Mouse (Mus musculus) heart, embryonic 15.5 days (tissue): ENCODE measurements around the gene Neurl1b. TPM values are rescaled to one million over a fixed set of nuclear protein-coding genes. Genes with fewer than 3 reads are reported as not detected.

ENCODE experiments used
- ATAC-seq: fragments of 200-750 bp; cut with Nextera tagmentation; replicated peaks from 2 replicates; pipeline ENCODE4 v1.8.0; 2017; ENCODE audit warnings: low read depth, moderate TSS enrichment; ENCODE audit not compliant: insufficient number of reproducible peaks, insufficient read depth, low FRiP score
- H3K27ac ChIP-seq: fragments of 300-500 bp; sonication (generic); 2 replicates; pipeline ENCODE4 v1.5.1; 2015; ENCODE audit warnings: mild to moderate bottlenecking, inconsistent platforms
- H3K27me3 ChIP-seq: fragments of 300-500 bp; sonication (generic); 2 replicates; pipeline ENCODE4 v1.6.1; 2015; ENCODE audit warnings: inconsistent platforms
- H3K36me3 ChIP-seq: fragments of 300-500 bp; sonication (generic); 2 replicates; pipeline ENCODE4 v1.6.1; 2015; ENCODE audit warnings: mild to moderate bottlenecking, inconsistent platforms
- H3K4me1 ChIP-seq: fragments of 300-500 bp; sonication (generic); replicated peaks from 2 replicates; pipeline ENCODE4 v1.6.1; 2015; ENCODE audit warnings: inconsistent platforms
- H3K4me2 ChIP-seq: fragments of 300-500 bp; sonication (generic); 2 replicates; pipeline ENCODE4 v1.6.1; 2015; ENCODE audit warnings: inconsistent platforms, mild to moderate bottlenecking, moderate library complexity
- H3K4me3 ChIP-seq: fragments of 300-500 bp; sonication (generic); 2 replicates; pipeline ENCODE4 v1.5.1; 2015; ENCODE audit warnings: mild to moderate bottlenecking, inconsistent platforms
- H3K9ac ChIP-seq: fragments of 300-500 bp; sonication (generic); 2 replicates; pipeline ENCODE4 v1.6.1; 2015; ENCODE audit warnings: mild to moderate bottlenecking, inconsistent platforms
- H3K9me3 ChIP-seq: fragments of 300-500 bp; sonication (generic); replicated peaks from 2 replicates; pipeline ENCODE4 v1.6.1; 2016; ENCODE audit warnings: inconsistent platforms
- WGBS: fragments of 180-500 bp; shearing (Covaris S2); methylation state at CpG from one replicate; pipeline ENCODE4 v1.1.7; 2015; ENCODE audit warnings: mixed read lengths; 5-methylcytosine and 5-hydroxymethylcytosine counted together
- polyA plus RNA-seq: library from polyadenylated mRNA; unstranded; fragments of >200 nt; fragmentation: Nextera tagmentation; extraction: Ambion mirVana; gene quantifications from 2 replicates; pipeline ENCODE4 v1.2.1, GENCODE M21; 2015

Neurl1b gene
- polyA plus RNA-seq, 1 experiment from 2014 or later: 2.7 TPM

- ATAC-seq: no peak
- peaks cover 46% of the 10 kb centered on the region for H3K4me1 ChIP-seq
- 33% methylated on average over 5 of the region's 5 CpGs for WGBS
- no peaks in the 10 kb centered on the region for H3K27me3 ChIP-seq
- no peaks in the 10 kb centered on the region for H3K36me3 ChIP-seq
- H3K4me2 ChIP-seq: no peak overlapping the region
- no peaks in the 10 kb centered on the region for H3K9me3 ChIP-seq
- peak overlapping the region; percentile 43; the same call in 1 of the 2 replicates for H3K27ac ChIP-seq
- H3K4me3 ChIP-seq: no peak overlapping the region
- H3K9ac ChIP-seq: no peak overlapping the region
Measured at GRCm38 (mm10) chr17:26381613-26382012, 33.0 kb upstream of the Neurl1b start.

- ATAC-seq: 0 out of 2 replicates have a peak, but pooled peaks have one; percentile 18
- Histone ChIP-seq H3K9ac (no peak overlapping the region), H3K27me3 (no peaks in the 10 kb centered on the region), H3K4me1 (peaks cover 40% of the 10 kb centered on the region), H3K9me3 (no peaks in the 10 kb centered on the region), H3K27ac (no peak overlapping the region), H3K36me3 (no peaks in the 10 kb centered on the region), H3K4me2 (no peak overlapping the region), H3K4me3 (no peak overlapping the region)
- WGBS: 16% methylated on average over 3 of the region's 3 CpGs
Measured at GRCm38 (mm10) chr17:26382176-26382575, 32.5 kb upstream of the Neurl1b start.

GRCm38 (mm10) chr17:26382687-26383086 lies 31.9 kb upstream of the Neurl1b start:
- ATAC-seq: no peak
- WGBS: 49% methylated on average over 5 of the region's 5 CpGs
- H3K9me3 ChIP-seq: no peaks in the 10 kb centered on the region
- H3K36me3 ChIP-seq: no peaks in the 10 kb centered on the region
- H3K9ac ChIP-seq: no peak overlapping the region
- no peak overlapping the region for H3K4me2 ChIP-seq
- H3K27ac ChIP-seq: no peak overlapping the region
- H3K27me3 ChIP-seq: no peaks in the 10 kb centered on the region
- no peak overlapping the region for H3K4me3 ChIP-seq
- peaks cover 35% of the 10 kb centered on the region for H3K4me1 ChIP-seq

GRCm38 (mm10) chr17:26384111-26384510 lies 30.5 kb upstream of the Neurl1b start:
- H3K9ac ChIP-seq: no peak overlapping the region
- peaks cover 35% of the 10 kb centered on the region for H3K4me1 ChIP-seq
- WGBS: 90% methylated on average over 3 of the region's 3 CpGs

GRCm38 (mm10) chr17:26385252-26386130 lies 29.1 kb upstream of the Neurl1b start:
- H3K27me3 ChIP-seq: no peaks in the 10 kb centered on the region
- peaks cover 30% of the 10 kb centered on the region for H3K4me1 ChIP-seq
- peak overlapping the region; percentile 21; the same call in 1 of the 2 replicates for H3K27ac ChIP-seq
- H3K9me3 ChIP-seq: no peaks in the 10 kb centered on the region
- no peaks in the 10 kb centered on the region for H3K36me3 ChIP-seq
- no peak for ATAC-seq
- no peak overlapping the region for H3K4me3 ChIP-seq
- no peak overlapping the region for H3K9ac ChIP-seq
- no peak overlapping the region for H3K4me2 ChIP-seq
- WGBS: 78% methylated on average over 11 of the region's 11 CpGs

More at GRCm38 (mm10) chr17:26384111-26384510, 30.5 kb upstream of the Neurl1b start:
- no peaks in the 10 kb centered on the region for H3K9me3 ChIP-seq
- no peak overlapping the region for H3K4me2 ChIP-seq
- no peaks in the 10 kb centered on the region for H3K36me3 ChIP-seq
- no peak overlapping the region for H3K4me3 ChIP-seq
- no peak overlapping the region for H3K27ac ChIP-seq
- ATAC-seq: no peak
- no peaks in the 10 kb centered on the region for H3K27me3 ChIP-seq

GRCm38 (mm10) chr17:26386131-26386481 lies 28.5 kb upstream of the Neurl1b start:
- no peak overlapping the region for H3K27ac ChIP-seq
- H3K9me3 ChIP-seq: no peaks in the 10 kb centered on the region
- ATAC-seq: no peak
- no peaks in the 10 kb centered on the region for H3K36me3 ChIP-seq
- 72% methylated on average over 3 of the region's 3 CpGs for WGBS
- H3K4me1 ChIP-seq: peaks cover 24% of the 10 kb centered on the region
- no peak overlapping the region for H3K4me2 ChIP-seq
- H3K9ac ChIP-seq: no peak overlapping the region
- no peak overlapping the region for H3K4me3 ChIP-seq
- H3K27me3 ChIP-seq: no peaks in the 10 kb centered on the region

- ATAC-seq: no peak
- H3K4me2 ChIP-seq: no peak overlapping the region
- H3K27ac ChIP-seq: no peak overlapping the region
- no peaks in the 10 kb centered on the region for H3K9me3 ChIP-seq
- H3K27me3 ChIP-seq: 0 out of 2 replicates have a peak, but pooled peaks cover 3% of the 10 kb centered on the region
- H3K36me3 ChIP-seq: no peaks in the 10 kb centered on the region
- peaks cover 8% of the 10 kb centered on the region; the same call in 1 of the 2 replicates for H3K4me1 ChIP-seq
- H3K9ac ChIP-seq: no peak overlapping the region
- WGBS: 56% methylated on average over 3 of the region's 3 CpGs
- no peak overlapping the region for H3K4me3 ChIP-seq
Measured at GRCm38 (mm10) chr17:26388106-26388505, 26.5 kb upstream of the Neurl1b start.

GRCm38 (mm10) chr17:26389241-26389640 lies 25.4 kb upstream of the Neurl1b start:
- Histone ChIP-seq H3K4me2 (no peak overlapping the region), H3K36me3 (no peaks in the 10 kb centered on the region), H3K4me1 (peaks cover 8% of the 10 kb centered on the region; the same call in 1 of the 2 replicates), H3K9me3 (no peaks in the 10 kb centered on the region), H3K4me3 (no peak overlapping the region), H3K27ac (no peak overlapping the region), H3K27me3 (0 out of 2 replicates have a peak, but pooled peaks cover 3% of the 10 kb centered on the region), H3K9ac (no peak overlapping the region)
- no peak for ATAC-seq
- WGBS: 73% methylated on average over 9 of the region's 9 CpGs

GRCm38 (mm10) chr17:26390666-26391065 lies 24.0 kb upstream of the Neurl1b start:
- Histone ChIP-seq H3K9me3 (no peaks in the 10 kb centered on the region), H3K27me3 (0 out of 2 replicates have a peak, but pooled peaks cover 3% of the 10 kb centered on the region), H3K4me2 (no peak overlapping the region), H3K4me1 (peaks cover 2% of the 10 kb centered on the region; the same call in 1 of the 2 replicates), H3K27ac (no peak overlapping the region), H3K4me3 (no peak overlapping the region), H3K36me3 (no peaks in the 10 kb centered on the region), H3K9ac (no peak overlapping the region)
- 56% methylated on average over 5 of the region's 5 CpGs for WGBS
- no peak for ATAC-seq

- WGBS: 79% methylated on average over 7 of the region's 7 CpGs
Measured at GRCm38 (mm10) chr17:26392355-26392754, 22.3 kb upstream of the Neurl1b start.

GRCm38 (mm10) chr17:26396765-26397164 lies 17.9 kb upstream of the Neurl1b start:
- Histone ChIP-seq H3K27me3 (no peaks in the 10 kb centered on the region), H3K4me3 (no peak overlapping the region), H3K4me2 (no peak overlapping the region), H3K9me3 (no peaks in the 10 kb centered on the region), H3K9ac (no peak overlapping the region), H3K36me3 (no peaks in the 10 kb centered on the region), H3K27ac (peak overlapping the region; percentile 9; the same call in 1 of the 2 replicates), H3K4me1 (peaks cover 5% of the 10 kb centered on the region; the same call in 1 of the 2 replicates)
- no peak for ATAC-seq
- 33% methylated on average over 3 of the region's 3 CpGs for WGBS

More at GRCm38 (mm10) chr17:26392355-26392754, 22.3 kb upstream of the Neurl1b start:
- Histone ChIP-seq H3K9me3 (no peaks in the 10 kb centered on the region), H3K27ac (no peak overlapping the region), H3K27me3 (0 out of 2 replicates have a peak, but pooled peaks cover 3% of the 10 kb centered on the region), H3K4me2 (no peak overlapping the region), H3K4me1 (peaks cover 6% of the 10 kb centered on the region; the same call in 1 of the 2 replicates), H3K36me3 (no peaks in the 10 kb centered on the region), H3K4me3 (no peak overlapping the region), H3K9ac (no peak overlapping the region)
- no peak for ATAC-seq
